Mouse (Mus musculus): ENCODE measurements around the gene Mgrn1.

Mgrn1 gene

DNA sequence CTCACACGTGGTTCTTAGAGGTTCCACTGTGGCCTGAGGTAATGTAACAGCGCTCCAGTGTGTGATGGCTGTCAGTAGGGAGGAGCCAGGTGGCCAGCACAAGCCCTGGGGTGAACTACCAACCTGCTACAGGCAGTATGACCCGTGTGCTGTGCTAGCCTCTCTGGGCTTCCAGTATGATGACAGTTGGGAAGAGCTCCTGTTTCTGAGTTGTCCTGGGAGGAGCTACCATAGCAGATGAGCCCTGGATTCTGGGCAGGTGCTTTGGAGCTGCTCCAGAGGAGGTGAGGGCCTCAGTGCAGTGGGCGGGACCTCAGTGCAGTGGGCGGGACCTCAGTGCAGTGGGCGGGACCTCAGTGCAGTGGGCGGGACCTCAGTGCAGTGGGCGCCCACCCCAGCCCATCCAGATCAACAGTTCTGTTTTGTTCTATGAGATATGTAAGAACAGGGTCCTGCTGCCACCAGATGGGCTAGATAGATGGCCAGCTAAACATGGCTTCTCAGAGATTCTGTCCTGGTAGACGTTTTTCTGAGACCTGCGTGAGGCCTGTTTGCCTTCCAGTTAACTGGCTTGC lies 26.1 kb downstream of the Mgrn1 start:
- no peak for DNase-seq

DNA sequence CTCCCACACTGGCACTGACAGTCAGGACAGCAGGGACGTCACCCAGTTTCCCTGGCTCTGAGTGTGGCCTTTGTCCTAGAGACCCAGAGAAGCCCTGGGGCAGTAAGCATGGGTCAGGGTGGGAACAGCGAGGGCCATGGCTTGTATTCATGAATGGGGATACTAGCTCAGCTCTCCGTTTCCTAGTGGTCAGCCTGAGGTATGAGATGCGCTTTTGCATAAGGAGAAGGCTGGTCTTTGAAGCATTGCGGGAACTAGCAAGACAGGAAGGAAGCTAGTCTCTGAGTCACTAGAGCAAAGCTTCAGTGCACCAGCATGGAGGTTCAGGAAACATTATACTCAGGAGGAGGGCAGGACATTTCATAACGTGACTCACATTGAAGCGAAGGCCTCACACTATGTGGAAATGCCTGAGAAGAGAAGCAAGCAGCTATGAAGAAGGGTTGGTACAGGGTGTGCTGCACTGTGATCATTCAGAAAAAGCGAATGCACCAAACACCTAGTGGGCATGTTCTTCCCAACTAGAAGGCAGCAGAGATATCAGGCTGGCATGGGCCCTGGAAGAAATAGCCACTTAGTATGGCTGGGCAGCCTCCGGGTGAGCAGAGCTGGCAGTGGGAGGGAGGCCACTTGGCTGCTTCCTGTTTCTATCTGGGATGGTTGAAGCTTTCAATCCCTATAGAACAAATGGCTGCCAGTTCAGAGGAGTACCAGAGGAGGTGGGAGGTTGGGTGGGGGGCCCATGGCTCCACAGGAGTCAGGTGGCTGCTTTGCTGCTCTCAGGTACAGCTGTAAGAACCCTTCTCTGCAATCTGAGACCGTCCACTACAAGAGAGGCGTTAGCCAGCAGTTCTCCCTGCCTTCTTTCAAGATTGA lies 27.1 kb downstream of the Mgrn1 start:
- DNase-seq: no peak

DNA sequence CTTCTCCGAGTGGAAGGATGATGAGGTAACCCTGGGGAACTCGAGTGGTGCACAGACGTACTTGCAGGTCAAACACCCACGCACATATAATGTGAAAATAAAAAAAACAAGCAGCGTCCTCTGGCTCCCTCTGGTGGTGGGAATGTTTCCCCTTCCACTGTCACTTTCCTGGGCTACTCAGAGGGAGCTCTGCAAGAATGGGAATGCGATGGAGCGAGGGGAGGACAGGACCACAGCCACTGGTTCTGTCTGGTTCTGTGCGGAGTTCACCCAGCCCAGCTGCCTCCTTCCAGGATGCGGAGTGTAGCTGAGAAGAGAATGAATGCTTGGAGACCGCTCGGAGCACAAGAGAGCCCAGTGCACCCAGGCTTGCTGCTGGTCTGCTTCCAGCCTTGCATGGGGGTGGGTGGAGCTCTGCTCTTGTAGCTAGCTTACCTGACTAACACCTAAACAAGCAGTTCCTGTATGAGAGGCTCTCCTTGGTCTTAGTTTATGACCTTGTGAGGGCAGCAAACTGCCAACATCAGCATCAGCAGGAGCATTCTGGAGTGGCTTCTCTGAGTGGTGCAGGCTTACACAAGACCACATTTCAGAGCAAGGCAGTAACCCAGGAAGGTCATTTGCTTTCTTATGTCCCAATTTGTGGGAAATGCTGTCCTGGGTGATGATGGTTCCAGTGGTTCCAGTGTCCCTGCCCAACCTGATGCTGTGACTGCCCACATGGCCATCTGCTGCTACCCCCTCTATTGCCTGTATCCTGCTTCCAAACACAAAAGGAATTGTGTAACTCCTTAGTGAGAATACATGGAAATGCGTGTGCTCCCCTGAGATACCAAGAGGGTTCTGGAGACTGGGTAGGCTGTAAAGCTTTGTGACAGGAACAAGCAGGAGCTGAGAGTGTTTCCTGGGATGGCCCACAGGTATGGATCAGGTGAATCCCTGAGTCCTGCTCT lies 28.0 kb downstream of the Mgrn1 start:
- peak; percentile 82 for DNase-seq

DNA sequence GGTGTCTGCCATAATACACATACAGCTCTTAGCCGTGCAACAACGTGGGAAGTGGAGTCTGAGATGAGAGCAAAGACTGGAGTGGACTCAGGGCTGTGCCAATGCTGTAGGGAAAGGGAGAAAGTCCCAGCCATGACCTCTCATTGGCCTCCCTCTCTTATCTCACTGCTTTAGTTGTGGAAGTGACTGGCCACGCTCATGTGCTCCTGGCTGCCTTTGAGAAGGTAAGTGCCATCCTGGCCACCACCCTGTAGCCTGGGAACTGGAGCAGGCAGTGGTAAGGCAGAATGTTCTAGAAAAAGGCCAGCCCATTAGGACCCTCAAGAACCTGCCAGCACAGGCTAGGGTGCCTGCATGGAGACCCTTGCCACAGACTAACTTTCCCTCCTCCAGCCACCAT lies 29.9 kb downstream of the Mgrn1 start:
- no peak for DNase-seq

DNA sequence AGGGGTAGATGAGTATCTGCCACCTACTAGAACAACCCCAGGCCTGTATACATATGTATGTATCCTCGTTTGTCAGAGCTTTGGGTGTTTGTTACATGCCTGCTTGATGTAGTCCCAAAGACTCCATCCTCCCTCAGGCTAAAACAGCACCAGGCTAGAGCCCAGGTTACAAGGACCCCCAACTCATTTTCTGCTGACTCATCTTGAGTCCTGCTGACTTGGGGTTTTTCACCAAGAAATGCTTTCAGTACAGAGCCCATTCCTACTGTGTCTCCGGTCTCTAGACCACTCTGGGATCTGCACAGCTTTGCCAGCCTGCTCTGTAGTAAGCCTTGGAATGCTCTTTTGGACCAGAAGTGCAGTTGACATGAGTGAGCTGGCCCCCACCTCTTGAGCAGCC lies 30.6 kb downstream of the Mgrn1 start:
- no peak for DNase-seq

DNA sequence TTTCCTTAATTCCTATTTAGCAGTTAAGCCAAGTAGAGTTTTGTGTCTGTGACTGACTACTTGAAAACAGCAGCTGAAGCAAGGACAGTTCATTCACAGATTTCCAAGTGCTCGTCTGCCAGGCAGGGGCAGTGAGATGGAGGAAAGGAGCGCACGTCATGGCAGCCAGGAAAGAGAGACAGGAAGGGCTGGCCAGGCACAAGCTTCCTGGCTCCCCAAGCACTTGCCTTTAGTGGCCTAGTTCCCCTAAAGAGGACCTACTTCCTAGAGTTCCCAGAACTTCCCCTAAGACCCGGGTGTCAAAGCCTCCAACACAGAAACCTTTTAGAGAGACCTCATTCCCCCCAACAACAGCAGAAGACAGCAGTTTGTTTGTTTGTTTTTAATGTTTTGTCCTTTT lies 34.5 kb downstream of the Mgrn1 start:
- no peak for DNase-seq

DNA sequence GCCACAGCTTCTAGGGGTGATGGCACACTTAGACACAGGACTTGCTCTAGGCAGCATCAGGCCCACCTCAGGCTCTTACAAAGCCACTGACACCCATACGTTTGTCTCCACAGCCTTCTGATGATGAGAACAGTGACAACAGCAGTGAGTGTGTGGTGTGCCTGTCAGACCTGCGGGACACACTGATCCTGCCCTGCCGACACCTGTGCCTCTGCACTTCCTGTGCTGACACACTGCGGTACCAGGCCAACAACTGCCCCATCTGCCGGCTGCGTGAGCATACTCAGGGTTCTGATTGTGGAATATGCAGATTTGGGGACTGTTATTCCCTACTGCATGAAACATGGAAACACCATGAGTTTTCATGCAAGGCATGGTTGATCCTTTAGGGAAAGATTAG lies 36.4 kb downstream of the Mgrn1 start:
- DNase-seq: peak; percentile 60

DNA sequence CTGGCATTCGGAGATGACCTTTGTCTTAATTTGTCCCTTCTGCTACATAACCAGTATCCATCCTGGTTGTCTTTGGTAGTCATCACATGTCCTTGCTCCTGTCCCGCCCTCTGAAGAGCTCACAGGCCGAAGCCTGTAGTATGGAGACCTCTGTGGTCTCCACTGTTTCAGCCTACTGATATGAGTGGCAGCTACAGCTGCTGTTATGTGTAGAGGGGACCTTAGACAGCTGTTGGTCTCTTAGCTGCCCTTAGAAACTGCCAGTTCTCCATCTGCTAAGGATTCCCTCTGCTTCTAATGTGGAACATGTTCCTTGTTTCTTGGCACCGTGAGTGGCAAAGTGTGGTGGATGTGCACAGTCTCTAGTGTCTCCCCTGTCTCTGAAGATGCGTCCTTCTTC lies 37.9 kb downstream of the Mgrn1 start:
- DNase-seq: no peak

DNA sequence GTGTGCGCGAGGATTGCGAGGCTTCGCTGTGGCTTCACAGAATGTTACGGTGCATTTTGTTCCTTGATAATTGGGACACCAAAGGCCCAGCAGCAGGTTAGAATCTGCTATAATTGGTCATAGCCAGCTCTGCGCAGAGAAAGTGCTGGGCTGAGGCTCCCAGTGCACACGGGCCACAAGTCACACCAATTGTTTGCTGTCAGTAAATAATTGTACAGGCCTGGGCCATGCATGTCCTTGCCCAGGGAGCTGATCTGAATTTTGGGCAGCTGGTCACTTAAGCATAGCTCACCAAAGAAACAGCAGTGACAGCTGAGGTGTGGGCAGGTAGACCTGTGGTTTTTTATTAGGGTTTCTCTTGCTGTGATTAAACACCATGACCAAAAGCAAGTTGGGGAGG lies 41.9 kb downstream of the Mgrn1 start:
- no peak for DNase-seq

DNA sequence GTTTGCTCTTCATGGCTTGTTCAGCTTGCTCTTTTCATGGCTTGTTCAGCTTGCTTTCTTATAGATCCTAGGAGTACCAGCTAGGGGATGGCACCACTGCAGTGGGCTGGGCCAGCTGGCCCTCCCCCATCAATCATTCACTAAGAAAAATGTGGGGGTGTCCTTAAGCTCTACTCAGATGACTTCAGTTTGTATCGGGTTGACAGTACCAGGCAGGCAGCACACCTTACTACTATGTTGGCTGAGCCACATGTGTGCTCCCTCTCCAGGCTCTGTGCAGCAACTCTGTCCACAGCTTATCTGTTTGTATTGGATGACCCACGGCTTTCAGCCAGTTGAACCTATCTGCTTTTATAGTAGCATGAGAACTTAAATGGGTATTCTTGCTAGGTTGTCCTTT lies 42.4 kb downstream of the Mgrn1 start:
- DNase-seq: no peak

DNA sequence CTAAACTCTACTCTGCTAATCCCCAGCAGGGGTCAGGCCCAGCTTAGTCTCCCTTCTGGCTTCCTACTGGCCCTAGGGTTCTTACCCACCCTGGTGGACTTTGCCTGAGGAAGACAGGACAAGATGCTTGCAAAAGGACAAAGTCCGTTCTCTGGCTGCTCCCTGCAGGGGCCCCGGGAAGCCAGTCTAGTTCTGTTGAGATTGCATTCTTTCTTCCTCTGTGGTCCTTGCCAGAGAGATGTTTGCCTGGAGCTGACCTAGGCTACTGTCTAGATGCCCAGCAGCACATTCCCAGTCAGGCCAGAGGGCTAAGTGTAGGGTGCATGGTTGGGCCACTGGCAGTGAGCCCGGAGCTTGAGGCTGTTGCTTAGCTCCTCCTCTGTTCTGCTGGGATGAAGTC lies 46.4 kb downstream of the Mgrn1 start:
- no peak for DNase-seq

DNA sequence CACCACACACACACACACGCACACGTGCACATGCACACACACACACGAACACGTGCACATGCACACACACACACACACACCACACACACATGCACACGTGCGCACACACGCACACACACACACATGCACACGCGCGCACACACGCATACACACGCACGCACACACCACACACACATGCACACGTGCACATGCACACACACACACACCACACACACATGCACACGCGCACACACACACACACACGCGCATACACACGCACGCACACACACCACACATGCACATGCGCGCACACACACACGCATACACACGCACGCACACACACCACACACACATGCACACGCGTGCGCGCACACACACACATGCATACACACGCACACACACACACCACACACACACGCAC lies 49.4 kb downstream of the Mgrn1 start:
- no peak for DNase-seq

DNA sequence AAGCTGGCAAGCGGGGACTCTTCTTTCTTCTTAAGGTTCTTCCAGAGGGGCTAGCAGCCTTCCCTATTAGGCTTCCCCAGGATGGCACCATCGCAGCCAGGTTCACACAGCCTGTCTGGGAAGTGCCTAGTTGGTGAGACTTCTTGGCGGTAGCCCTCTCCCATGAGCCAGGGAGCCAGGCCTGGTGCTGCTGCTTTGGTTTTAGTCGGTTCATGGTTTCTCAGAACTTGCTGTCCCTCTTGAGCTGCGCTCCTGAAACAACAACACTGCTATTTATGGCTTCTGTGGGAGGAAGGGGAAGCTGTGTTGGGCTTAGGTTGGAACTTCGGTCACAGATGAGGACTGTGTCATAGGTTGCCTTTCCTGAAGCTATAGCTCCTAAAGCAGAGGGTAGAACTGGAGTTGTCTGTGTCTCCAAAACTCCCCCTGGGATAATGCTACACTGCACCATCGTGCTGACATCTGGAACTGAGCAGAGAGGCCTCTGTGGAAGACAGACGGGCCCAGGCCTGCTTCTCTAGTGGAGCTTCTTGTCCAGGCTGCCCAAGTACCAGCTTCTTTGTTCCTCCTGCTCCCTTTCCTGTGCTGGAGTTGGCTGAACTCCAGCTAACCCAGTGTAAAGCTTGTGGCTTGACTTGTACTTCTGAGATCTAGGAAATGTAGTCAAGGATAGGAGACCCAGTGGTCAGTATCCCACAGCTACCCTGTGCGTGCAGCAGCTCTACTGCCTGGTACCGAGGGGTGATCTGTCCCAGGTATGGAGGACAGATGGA lies 50.1 kb downstream of the Mgrn1 start:
- no peak for DNase-seq

DNA sequence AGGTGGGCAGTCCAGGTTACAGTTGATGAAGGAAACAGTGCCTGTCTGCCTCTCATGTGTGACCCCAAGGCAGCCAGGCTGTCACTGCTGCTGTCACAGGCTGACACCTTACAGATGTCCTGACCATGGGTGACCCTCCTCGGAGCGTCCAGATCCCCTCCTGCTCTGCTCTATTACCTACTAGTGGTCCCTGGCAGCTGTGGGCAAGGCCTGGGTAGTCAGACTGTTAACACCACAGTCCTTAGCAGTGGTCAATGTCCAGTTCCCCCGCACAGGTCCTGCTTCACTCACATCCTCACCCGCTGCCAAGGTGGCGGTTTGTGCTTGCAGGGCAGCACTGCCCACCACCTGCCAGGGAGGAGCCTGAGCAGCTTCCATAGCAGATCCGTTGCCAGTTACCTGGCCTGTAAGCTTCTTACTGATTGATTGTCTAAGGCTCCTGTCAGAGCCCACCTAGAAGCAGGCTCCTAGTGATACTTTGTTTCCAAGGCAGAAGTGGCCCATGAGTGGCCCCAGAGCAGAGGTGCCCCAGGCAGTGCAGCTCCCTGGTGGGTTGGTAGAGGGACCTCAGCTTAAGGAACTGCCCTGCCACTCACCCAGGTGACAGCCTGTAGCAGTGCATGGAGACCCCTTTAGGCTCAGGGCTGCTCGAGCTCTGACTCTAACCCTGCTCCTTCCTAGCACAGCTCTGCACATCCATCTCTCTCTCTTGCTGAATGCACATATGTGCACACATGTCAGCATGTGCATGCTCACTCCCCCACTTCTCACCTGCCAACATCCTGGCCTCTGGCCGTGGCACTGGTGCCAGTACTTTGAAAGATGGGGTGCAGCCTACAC lies 51.5 kb downstream of the Mgrn1 start:
- no peak for DNase-seq

DNA sequence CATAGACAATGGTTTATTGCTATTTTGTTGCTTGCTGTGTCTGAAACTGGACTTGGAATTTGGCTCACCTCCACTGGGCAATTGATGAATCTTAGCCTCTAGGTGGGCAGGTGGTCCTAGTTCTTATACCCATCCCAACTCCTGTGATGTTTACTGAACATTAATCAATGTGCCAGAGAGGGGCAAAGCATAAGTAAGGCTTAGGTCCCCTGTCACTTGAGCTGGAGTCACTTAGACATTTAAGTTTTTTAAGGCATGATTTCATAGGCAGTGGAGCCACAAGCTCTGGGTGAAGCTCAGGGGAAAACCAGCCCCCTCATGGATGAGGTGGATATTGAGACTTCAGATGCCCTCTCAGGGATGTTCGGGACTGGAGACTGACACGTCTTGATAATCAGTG lies 52.4 kb downstream of the Mgrn1 start, which contains the start of gene Nudt16l1:
Gene Nudt16l1 (plus strand): TSS at position 301 of the 400 bp plus-strand sequence.
- no peak for DNase-seq

DNA sequence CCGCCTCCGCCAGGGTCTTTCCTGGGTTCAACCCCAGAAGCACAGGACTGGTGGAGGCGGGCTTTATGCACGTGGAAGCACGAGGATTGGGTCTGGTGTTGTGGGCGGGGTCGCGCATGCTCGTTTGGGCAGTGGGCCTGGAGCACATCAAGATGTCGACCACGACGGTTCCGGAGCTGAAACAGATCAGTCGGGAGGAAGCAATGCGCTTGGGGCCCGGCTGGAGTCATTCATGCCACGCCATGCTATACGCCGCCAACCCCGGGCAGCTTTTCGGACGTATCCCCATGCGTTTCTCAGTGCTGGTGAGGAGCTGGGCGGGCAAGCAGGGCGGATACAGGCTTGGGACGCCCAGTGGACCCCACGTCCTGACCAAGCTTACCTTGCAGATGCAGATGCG lies 52.9 kb downstream of the Mgrn1 start:
- DNase-seq: peak; percentile 98

DNA sequence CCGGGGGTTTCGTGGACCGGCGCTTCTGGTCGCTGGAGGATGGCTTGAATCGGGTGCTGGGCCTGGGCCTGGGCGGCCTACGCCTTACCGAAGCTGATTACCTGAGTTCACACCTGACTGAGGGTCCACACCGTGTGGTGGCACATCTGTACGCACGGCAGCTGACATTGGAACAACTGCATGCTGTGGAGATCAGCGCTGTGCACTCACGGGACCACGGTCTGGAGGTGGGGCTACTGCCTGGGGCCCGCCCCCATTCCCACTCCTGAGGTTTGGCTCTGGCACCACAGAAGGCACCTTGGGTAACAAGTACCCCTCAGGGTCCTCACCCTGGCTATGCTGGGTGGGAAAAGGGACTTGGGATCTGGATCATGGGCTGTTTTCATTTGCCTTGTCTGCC lies 53.4 kb downstream of the Mgrn1 start:
- DNase-seq: no peak

DNA sequence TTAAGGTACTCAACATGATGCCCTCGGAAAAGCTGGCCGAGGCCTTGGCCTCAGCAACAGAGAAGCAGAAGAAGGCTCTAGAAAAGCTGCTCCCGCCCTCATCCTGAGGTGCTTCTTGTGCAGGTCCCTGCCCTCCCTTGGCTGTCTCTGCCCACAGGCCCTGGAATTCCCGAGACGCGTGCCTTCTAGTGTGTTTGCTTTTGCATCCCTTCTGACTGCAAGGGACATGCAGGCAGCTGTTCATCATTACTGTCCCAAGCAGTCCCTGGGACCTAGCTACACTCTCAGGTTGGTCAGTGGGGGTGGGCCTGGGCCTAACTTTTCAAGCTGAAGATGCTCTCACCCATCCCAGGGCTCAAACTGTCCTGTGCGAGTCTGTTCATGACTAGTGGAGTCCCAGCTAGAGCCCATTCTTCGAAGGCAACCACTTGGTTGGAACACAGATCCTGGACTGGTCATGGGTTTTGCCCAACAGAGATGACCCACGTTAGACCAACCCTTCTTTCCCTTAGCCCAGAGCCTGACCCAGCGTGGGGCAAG lies 54.3 kb downstream of the Mgrn1 start:
- no peak for DNase-seq

DNA sequence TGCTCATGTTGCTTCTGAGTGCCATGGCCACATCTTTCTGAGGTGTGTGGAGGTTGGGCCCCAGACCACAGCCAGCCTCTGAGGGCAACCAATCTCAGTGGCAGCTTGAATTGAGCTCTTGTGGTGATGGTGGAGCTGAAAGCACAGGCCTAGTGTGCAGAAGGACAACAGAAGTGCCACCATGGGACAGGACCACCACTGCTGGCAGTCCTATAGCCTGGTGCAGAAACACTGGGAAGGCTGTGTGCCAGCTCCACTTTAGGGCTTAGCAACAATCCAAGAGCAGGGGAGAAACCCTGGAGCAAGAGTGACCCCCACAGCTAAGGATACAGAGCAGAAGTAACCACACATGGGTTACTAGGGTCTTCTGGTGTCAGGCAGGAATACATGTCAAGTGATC lies 55.0 kb downstream of the Mgrn1 start:
- DNase-seq: no peak

DNA sequence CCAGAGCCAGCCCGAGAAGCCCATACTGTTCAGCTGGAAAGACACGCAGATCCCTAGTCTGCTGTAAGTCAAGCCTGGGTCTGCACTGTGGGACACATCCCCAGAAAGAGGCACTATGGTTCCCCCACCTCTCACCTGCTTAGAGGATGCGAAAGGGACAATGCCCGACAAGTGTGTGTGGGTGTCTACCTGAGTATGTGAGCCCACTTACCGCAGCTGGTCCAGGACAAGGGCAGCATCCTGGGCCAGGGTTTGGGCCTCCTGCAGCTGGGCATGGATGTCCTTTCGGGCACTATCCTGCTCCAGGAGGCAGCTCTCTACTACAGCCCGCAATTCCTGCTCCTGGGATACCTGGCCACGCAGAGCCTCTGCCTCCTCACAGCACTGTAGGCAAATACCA lies 56.8 kb downstream of the Mgrn1 start:
- no peak for DNase-seq

DNA sequence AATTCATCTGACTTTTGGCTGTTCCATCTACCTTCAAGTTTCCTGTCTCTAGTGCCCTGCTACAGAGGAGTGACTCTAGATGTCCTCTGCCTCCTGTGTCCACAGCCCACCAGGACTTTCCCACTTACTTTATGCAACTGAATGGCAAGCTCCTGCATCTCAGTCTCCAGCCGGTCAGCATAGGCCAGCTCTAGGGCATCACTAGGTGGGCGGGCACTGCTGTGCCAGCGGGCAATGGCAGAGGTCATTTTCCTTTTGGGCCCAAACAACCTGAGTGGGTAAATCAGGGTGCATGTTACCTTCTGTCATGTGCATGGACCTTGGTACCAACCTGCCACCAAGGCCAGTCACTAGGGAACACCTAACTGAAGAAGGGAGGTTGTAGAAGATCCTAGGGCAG lies 57.4 kb downstream of the Mgrn1 start:
- no peak for DNase-seq

DNA sequence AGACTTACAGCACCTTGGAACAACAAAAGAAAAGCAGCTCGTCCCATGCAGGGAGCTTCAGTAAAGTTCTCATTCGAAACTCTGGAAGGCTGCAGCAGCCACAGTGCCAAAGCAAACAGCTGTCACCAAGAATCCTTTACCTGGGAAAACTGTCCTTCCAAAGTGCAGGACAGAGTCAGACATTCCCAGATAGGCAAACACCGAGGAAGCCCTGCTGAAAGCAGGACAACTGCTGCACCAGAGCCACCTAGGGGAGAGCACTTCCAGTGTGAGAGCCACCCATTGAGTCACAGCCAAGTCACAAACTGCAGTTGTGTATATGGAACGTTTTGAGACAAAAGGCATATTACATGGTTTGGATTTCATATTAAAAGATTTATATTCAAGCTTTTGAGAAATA lies 59.4 kb downstream of the Mgrn1 start:
- DNase-seq: no peak
